Mouse (Mus musculus) ZHBTc4 (cell line): ENCODE results near the gene Kctd11.
"Not testable (repeated sequence)": the region's sequence is repeated elsewhere in the genome, so short reads cannot be mapped to it uniquely, and the experiment has no call there.

ENCODE experiments used
- DNase-seq: peaks from one replicate; pipeline ENCODE4 v3.0.0-alpha.2; 2011; ENCODE audit warnings: low read depth, low spot score

Gene Kctd11

GRCm38 (mm10) chr11:69881787-69882670 lies 823 bp upstream of the Kctd11 start:
- no peak for DNase-seq

GRCm38 (mm10) chr11:69880506-69880852 lies 727 bp downstream of the Kctd11 start:
- peak; percentile 77 for DNase-seq

GRCm38 (mm10) chr11:69879711-69880110 lies 1.5 kb downstream of the Kctd11 start:
- DNase-seq: no peak

- DNase-seq: no peak
Observed at GRCm38 (mm10) chr11:69878952-69879351, 2.3 kb downstream of the Kctd11 start.

DNA sequence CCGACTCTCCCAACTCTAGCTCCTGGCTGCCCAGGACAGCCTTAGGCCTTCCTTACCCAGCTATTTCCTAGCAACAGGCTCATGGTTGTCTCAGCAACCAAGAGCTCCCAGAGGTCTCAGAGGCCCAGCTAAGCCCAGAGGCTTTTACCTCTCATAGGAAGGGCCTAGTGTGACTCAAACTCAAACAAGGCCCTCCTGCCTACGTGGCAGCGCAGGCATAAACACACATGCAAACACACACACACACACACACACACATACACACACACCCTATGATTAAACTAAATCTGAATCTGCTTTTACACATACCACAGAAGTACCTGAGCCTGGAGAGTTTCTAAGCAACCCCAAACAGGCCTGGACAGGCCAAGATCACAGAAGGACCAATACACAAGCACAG lies 2.8 kb downstream of the Kctd11 start:
- peak; percentile 36 for DNase-seq

- no peak for DNase-seq
Observed at GRCm38 (mm10) chr11:69877878-69878277, 3.3 kb downstream of the Kctd11 start, which contains the start of gene Tmem95. Tmem95 (minus strand) TSS chr11:69878018.

GRCm38 (mm10) chr11:69876867-69877266 lies 4.3 kb downstream of the Kctd11 start:
- DNase-seq: peak; percentile 98

- DNase-seq: no peak
Observed at GRCm38 (mm10) chr11:69876186-69876585, 5.0 kb downstream of the Kctd11 start.

DNA sequence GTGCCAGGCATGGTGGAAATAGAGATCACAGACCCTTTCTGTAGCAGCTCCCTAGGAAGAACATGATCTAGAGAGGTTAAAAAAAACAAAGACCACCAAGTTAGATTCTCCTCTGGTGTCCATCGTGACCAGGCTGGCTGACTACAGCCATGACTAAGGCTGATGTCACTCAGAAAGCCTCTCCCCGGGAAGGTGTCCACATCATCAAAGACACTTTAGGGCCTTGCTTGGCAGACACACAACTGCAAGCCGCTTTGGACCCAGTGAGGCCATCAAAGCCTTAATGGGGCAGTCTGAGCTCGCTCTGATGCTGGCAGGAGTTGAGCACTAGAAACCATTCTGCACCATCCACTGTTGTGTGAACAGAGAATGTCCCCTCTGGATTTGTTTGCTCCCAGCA lies 8.8 kb downstream of the Kctd11 start:
- DNase-seq: no peak

DNA sequence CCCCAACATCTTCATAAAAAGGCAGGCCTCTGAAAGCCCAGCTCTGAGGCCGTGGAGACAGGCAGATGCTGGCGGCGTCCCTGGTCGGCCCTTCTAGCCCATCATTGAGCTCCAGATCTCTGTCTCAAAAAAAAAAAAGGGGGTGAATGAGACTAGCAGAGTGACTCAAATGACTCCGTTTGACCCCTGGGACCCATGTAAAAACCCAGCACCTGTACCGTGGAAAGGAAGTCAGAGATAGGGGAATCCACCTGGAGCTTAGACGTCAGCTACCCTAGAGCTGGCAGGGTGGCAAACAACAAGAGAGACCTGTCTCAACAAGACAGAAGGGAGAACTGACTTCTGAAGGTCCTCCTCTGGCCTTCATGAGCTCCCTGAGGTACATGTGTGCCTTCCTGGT lies 9.4 kb downstream of the Kctd11 start:
- no peak for DNase-seq

- no peak for DNase-seq
Observed at GRCm38 (mm10) chr11:69870289-69871069, 10.7 kb downstream of the Kctd11 start.

DNA sequence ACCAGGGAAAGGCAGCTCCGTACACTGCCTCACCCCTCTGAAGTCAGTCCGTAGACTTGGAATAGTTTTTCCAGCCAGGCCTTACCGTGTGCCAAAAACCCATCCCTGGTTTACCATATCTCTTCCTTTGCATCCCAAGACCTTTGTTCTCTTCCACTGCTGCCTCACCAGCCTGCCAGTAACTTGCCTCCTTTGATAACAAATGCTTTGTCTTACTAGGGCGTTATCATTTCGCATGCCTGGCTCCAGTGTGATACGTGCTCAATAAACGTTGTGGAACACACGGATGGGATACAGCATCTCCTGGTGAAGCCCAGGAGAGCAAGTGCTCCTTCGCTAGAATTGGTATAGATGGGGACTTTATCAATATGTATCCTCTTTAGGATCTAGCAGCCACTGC lies 13.9 kb downstream of the Kctd11 start:
- no peak for DNase-seq

DNA sequence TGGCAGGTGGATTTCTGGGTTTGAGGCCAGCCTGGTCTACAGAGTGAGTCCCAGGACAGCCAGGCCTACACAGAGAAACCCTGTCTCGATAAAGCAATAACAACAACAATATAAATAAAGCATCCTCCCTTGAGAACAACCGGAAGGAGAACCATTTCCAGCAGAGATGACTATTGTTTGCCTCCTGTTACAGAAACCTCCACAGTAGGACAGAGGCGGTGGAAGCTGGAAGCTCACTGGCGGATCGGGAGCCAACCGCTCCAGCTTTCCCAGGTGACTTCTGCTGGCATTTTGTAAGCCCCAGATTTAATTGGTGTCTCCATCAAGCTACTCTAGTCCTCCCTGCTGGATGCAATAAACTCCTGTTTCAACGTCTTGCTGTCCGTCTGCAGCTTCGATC lies 15.6 kb downstream of the Kctd11 start:
- DNase-seq: no peak

- DNase-seq: no peak
Observed at GRCm38 (mm10) chr11:69864138-69864860, 16.9 kb downstream of the Kctd11 start.

- DNase-seq: not testable (repeated sequence)
Observed at GRCm38 (mm10) chr11:69863729-69864128, 17.5 kb downstream of the Kctd11 start.

GRCm38 (mm10) chr11:69858113-69858998 lies 22.9 kb downstream of the Kctd11 start, which contains the start of gene Tnk1:
Tnk1 (minus strand) TSS chr11:69858730.
- DNase-seq: peak; percentile 70

GRCm38 (mm10) chr11:69855347-69855746 lies 25.9 kb downstream of the Kctd11 start:
- DNase-seq: peak; percentile 92

- DNase-seq: no peak
Observed at GRCm38 (mm10) chr11:69854680-69855079, 26.5 kb downstream of the Kctd11 start.

DNA sequence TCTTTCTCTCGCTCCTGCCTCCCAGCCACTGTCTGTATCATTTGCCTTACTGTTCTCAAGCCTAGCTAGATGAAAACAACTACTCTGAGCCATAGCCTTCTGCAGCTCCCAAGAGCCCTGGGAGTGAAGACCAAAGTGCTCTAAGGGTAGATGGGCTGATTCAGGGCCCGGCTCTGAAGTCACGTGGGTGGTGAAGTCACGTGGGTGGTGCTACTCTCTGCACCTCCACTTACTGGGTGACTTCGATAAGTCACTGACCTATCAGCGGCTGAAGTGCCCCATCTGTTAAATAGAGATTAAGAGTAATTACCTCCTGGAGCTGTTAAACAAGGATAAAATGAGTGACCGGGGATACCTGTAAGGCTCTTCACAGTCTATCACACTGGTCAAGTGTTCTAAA lies 27.2 kb downstream of the Kctd11 start:
- DNase-seq: peak; percentile 67

DNA sequence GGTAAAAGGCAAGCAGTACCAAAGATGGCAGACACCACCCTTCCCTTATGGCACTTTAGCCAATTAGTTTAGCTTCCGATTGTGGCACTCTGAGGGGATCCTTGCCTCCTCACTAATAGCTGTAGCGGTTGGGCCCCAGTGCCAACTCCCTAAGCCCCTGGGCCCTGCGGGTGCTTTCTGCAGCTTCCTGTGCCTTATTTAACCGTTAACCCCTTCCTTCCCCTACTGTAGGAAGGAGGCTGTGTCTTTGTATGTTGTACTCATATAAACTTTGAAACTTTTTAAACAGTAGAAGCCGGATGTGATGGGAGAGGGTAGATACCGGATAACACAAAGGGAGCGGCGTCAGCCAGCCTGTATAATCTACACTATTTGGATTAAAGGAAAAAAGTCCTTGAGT lies 30.5 kb downstream of the Kctd11 start:
- no peak for DNase-seq

GRCm38 (mm10) chr11:69849884-69850283 lies 31.3 kb downstream of the Kctd11 start:
- DNase-seq: no peak
